Mouse (Mus musculus): ENCODE data around the gene Ssr1.

DNA sequence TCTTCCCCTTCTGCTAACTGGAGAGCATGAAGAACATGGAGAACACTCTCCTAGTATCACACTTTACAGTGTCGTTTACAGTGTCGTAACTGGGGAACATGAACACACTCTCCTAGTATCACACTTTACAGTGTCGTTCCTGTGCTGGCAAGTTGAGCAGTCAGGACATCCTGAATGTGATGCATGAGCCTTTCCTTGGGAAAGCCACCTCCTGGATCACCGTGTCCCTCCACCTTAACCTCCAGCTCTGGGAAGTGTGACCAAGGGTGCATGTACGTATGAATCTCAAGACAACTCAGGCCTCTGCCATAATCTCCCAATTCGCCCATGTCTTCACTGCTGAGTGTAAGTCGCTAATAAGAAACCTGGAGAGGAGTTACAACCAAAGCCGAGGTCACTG, 4.3 kb downstream of the Ssr1 start:
- TF ChIP-seq POLR2A (IDR thresholded peaks at IDR 0.05; ENCODE audit: low read depth, low read length): no peak
- TF ChIP-seq CTCF (conservative IDR thresholded peaks at IDR 0.05; ENCODE audit: insufficient read depth, insufficient read length, low read depth, low read length): no peak

All from kidney, adult 2 months (tissue).